Mouse (Mus musculus) forebrain, embryonic 14.5 days (tissue): ENCODE measurements around the gene Adam6b. TPM values are rescaled to one million over a fixed set of nuclear protein-coding genes. Genes with fewer than 3 reads are reported as not detected.

Experiments used
- polyA plus RNA-seq: library from polyadenylated mRNA; unstranded; fragments of >200 nt; fragmentation: Nextera tagmentation; extraction: Ambion mirVana; gene quantifications from 2 replicates; pipeline ENCODE4 v1.2.1, GENCODE M21; 2014

Adam6b gene
- polyA plus RNA-seq, 1 experiment from 2014 or later = not detected

Other genes starting within 250 kb of the Adam6b start
- gene Adam6a, start 54.4 kb downstream of the Adam6b start, polyA plus RNA-seq = not detected in 2 replicates